Mouse (Mus musculus): ENCODE measurements around the gene Gm17174.
"Not testable (repeated sequence)": the region's sequence is repeated elsewhere in the genome, so short reads cannot be mapped to it uniquely, and the experiment has no call there.

Gm17174 gene

GRCm38 (mm10) chr14:51592039-51592438 is at the start of gene Gm17174:
Gene Gm17174 (minus strand): TSS chr14:51592139.
- DNase-seq (ENCODE audit: low spot score), result not testable (repeated sequence)

- not testable (repeated sequence) for DNase-seq (ENCODE audit: low spot score)
Measured at GRCm38 (mm10) chr14:51635566-51635965, 43.6 kb upstream of the Gm17174 start, which contains the start of gene Gm4181. Gene Gm4181 (minus strand): TSS chr14:51635666.

- DNase-seq (ENCODE audit: low spot score), result not testable (repeated sequence)
Measured at GRCm38 (mm10) chr14:51632426-51632825, 40.5 kb upstream of the Gm17174 start.

DNA sequence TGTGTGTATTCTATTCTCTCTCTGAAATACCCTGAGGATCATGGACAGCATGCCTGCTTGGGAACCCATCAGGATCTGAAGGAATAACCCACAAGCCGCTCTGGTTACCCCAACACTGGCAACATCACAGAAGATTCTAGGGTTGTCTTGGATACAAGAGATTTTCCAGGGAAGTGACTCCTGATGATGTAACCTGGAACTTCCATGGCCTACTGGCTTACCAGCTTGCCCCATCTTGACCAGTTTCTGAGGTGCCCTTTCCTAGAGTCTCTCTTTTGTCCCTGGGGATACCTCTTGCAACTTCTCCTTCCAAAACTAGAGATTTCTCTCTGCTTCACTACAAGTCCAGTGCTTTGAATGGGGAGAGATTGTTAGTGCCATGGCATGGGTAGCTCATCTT is 19.3 kb upstream of the Gm17174 start, which contains the start of gene Gm17078:
Gm17078 (minus strand) TSS at position 101 of the 400 bp plus-strand sequence.
- DNase-seq (ENCODE audit: low spot score), result no peak

DNA sequence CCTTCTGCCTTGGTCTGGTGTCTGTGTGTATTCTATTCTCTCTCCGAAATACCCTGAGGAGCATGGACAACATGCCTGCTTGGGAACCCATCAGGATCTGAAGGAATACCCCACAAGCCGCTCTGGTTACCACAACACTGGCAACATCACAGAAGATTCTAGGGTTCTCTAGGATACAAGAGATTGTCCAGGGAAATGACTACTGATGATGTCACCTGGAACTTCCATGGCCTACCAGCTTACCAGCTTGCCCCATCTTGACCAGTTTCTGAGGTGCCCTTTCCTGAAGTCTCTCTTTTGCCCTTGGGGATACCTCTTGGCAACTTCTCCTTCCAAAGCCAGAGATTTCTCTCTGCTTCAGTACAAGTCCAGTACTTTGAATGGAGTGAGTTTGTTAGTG is 18.0 kb downstream of the Gm17174 start, which contains the start of gene Gm17175:
Gm17175 (minus strand) TSS at position 101 of the 400 bp plus-strand sequence.
- DNase-seq (ENCODE audit: low spot score), result not testable (repeated sequence)

- DNase-seq (ENCODE audit: low spot score), result no peak
Measured at GRCm38 (mm10) chr14:51552490-51552889, 39.4 kb downstream of the Gm17174 start, which contains the start of gene Gm5622. Gene Gm5622 (plus strand): TSS chr14:51552790.
